Mouse (Mus musculus) embryonic facial prominence, embryonic 11.5 days (tissue): ENCODE results near the gene Nckap5. TPM values are rescaled to one million over a fixed set of nuclear protein-coding genes. Genes with fewer than 3 reads are reported as not detected.

Source experiments
- ATAC-seq: fragments of 200-750 bp; cut with Nextera tagmentation; replicated peaks from 2 replicates; pipeline ENCODE4 v1.8.0; 2017; ENCODE audit warnings: low read depth; ENCODE audit not compliant: insufficient number of reproducible peaks, low FRiP score, low TSS enrichment
- DNase-seq: peaks from one replicate; pipeline ENCODE4 v3.0.0-alpha.2; 2015; ENCODE audit warnings: low spot score
- H3K27ac ChIP-seq: fragments of 300-500 bp; sonication (generic); replicated peaks from 2 replicates; pipeline ENCODE4 v1.5.1; 2014; ENCODE audit warnings: mild to moderate bottlenecking, low read depth, low read length, control low read depth
- H3K27me3 ChIP-seq: fragments of 300-500 bp; sonication (generic); 2 replicates; pipeline ENCODE4 v1.6.1; 2014; ENCODE audit warnings: mild to moderate bottlenecking, low read length, moderate library complexity, mixed read lengths; ENCODE audit not compliant: control insufficient read depth, insufficient read depth
- H3K36me3 ChIP-seq: fragments of 300-500 bp; sonication (generic); replicated peaks from 2 replicates; pipeline ENCODE4 v1.6.1; 2014; ENCODE audit warnings: low read depth, mild to moderate bottlenecking, low read length, moderate library complexity, mixed read lengths; ENCODE audit not compliant: control insufficient read depth, insufficient read depth
- H3K4me1 ChIP-seq: fragments of 300-500 bp; sonication (generic); 2 replicates; pipeline ENCODE4 v1.6.1; 2014; ENCODE audit warnings: low read length, mixed read lengths; ENCODE audit not compliant: control insufficient read depth, insufficient read depth
- H3K4me2 ChIP-seq: fragments of 300-500 bp; sonication (generic); 2 replicates; pipeline ENCODE4 v1.6.1; 2014; ENCODE audit warnings: low read depth, mild to moderate bottlenecking, control low read depth, low read length, moderate library complexity
- H3K4me3 ChIP-seq: fragments of 300-500 bp; sonication (generic); 2 replicates; pipeline ENCODE4 v1.5.1; 2014; ENCODE audit warnings: low read depth, low read length, control low read depth
- H3K9ac ChIP-seq: fragments of 300-500 bp; sonication (generic); replicated peaks from 2 replicates; pipeline ENCODE4 v1.6.1; 2014; ENCODE audit warnings: mild to moderate bottlenecking, control low read depth, low read length
- H3K9me3 ChIP-seq: fragments of 300-500 bp; sonication (generic); replicated peaks from 2 replicates; pipeline ENCODE4 v1.6.1; 2016; ENCODE audit warnings: mild to moderate bottlenecking, low read length, inconsistent platforms, mixed read lengths; ENCODE audit not compliant: control insufficient read depth
- WGBS: fragments of 180-500 bp; shearing (Covaris S2); extraction: QIAGEN DNeasy Blood & Tissue Kit; methylation state at CpG from one replicate; pipeline ENCODE4 v1.1.7; 2014; 5-methylcytosine and 5-hydroxymethylcytosine counted together
- polyA plus RNA-seq: library from polyadenylated mRNA; unstranded; fragments of >200 nt; fragmentation: Nextera tagmentation; extraction: Ambion mirVana; gene quantifications from 2 replicates; pipeline ENCODE4 v1.2.1, GENCODE M21; 2014

The Nckap5 gene
- polyA plus RNA-seq, 1 experiment from 2014 or later, result 5.7 TPM

GRCm38 (mm10) chr1:126573714-126574113 lies 256.9 kb downstream of the Nckap5 start:
- 73% methylated on average over 3 of the region's 3 CpGs for WGBS
- DNase-seq (no peak), ATAC-seq (no peak)
- no peaks in the 10 kb centered on the region for H3K36me3 ChIP-seq
- no peaks in the 10 kb centered on the region for H3K27me3 ChIP-seq
- H3K4me1 ChIP-seq, result no peaks in the 10 kb centered on the region
- no peaks in the 10 kb centered on the region for H3K9me3 ChIP-seq
- H3K27ac ChIP-seq, result no peak overlapping the region
- no peak overlapping the region for H3K9ac ChIP-seq
- no peak overlapping the region for H3K4me3 ChIP-seq
- H3K4me2 ChIP-seq, result no peak overlapping the region

- Histone ChIP-seq H3K9me3 (no peaks in the 10 kb centered on the region), H3K36me3 (no peaks in the 10 kb centered on the region), H3K27me3 (no peaks in the 10 kb centered on the region), H3K4me2 (no peak overlapping the region), H3K4me1 (no peaks in the 10 kb centered on the region), H3K27ac (no peak overlapping the region), H3K9ac (no peak overlapping the region), H3K4me3 (no peak overlapping the region)
- ATAC-seq (no peak), DNase-seq (no peak)
- 86% methylated on average over 2 of the region's 2 CpGs for WGBS
These were observed 257.5 kb downstream of the Nckap5 start for GRCm38 (mm10) chr1:126573097-126573496.

- no peaks in the 10 kb centered on the region for H3K27me3 ChIP-seq
- ATAC-seq (no peak), DNase-seq (no peak)
- 83% methylated on average over 6 of the region's 6 CpGs for WGBS
- no peaks in the 10 kb centered on the region for H3K9me3 ChIP-seq
- H3K9ac ChIP-seq, result no peak overlapping the region
- H3K4me3 ChIP-seq, result no peak overlapping the region
- H3K4me2 ChIP-seq, result no peak overlapping the region
- no peak overlapping the region for H3K27ac ChIP-seq
- no peaks in the 10 kb centered on the region for H3K4me1 ChIP-seq
- no peaks in the 10 kb centered on the region for H3K36me3 ChIP-seq
These were observed 260.9 kb downstream of the Nckap5 start for GRCm38 (mm10) chr1:126569611-126570238.

- no peak for ATAC-seq
These were observed 261.9 kb downstream of the Nckap5 start for GRCm38 (mm10) chr1:126568520-126569197.

GRCm38 (mm10) chr1:126565151-126565725 lies 265.4 kb downstream of the Nckap5 start:
- Histone ChIP-seq H3K9ac (no peak overlapping the region), H3K27me3 (no peaks in the 10 kb centered on the region), H3K9me3 (no peaks in the 10 kb centered on the region), H3K27ac (no peak overlapping the region), H3K4me3 (no peak overlapping the region), H3K4me2 (no peak overlapping the region), H3K4me1 (no peaks in the 10 kb centered on the region), H3K36me3 (no peaks in the 10 kb centered on the region)
- no peak for DNase-seq
- no peak for ATAC-seq
- WGBS, result 43% methylated on average over 3 of the region's 3 CpGs

More at GRCm38 (mm10) chr1:126568520-126569197, 261.9 kb downstream of the Nckap5 start:
- Histone ChIP-seq H3K9ac (no peak overlapping the region), H3K27ac (no peak overlapping the region), H3K4me3 (no peak overlapping the region), H3K36me3 (no peaks in the 10 kb centered on the region), H3K27me3 (no peaks in the 10 kb centered on the region), H3K4me2 (no peak overlapping the region), H3K4me1 (no peaks in the 10 kb centered on the region), H3K9me3 (no peaks in the 10 kb centered on the region)
- DNase-seq, result peak; percentile 59
- WGBS, result 88% methylated on average over 8 of the region's 8 CpGs

GRCm38 (mm10) chr1:126560931-126561330 lies 269.7 kb downstream of the Nckap5 start:
- no peak overlapping the region for H3K4me2 ChIP-seq
- ATAC-seq, result peak; percentile 73; the same call in 1 of the 2 replicates
- peak; percentile 73 for DNase-seq

GRCm38 (mm10) chr1:126557791-126558294 lies 272.8 kb downstream of the Nckap5 start:
- ATAC-seq, result no peak
- 89% methylated on average over 12 of the region's 12 CpGs for WGBS
- Histone ChIP-seq H3K27ac (no peak overlapping the region), H3K27me3 (no peaks in the 10 kb centered on the region), H3K36me3 (no peaks in the 10 kb centered on the region), H3K4me2 (no peak overlapping the region), H3K4me3 (no peak overlapping the region), H3K9ac (no peak overlapping the region), H3K4me1 (no peaks in the 10 kb centered on the region), H3K9me3 (no peaks in the 10 kb centered on the region)
- DNase-seq, result no peak

More at GRCm38 (mm10) chr1:126560931-126561330, 269.7 kb downstream of the Nckap5 start:
- Histone ChIP-seq H3K4me1 (no peaks in the 10 kb centered on the region), H3K9me3 (no peaks in the 10 kb centered on the region), H3K27ac (no peak overlapping the region), H3K36me3 (no peaks in the 10 kb centered on the region), H3K4me3 (no peak overlapping the region), H3K27me3 (no peaks in the 10 kb centered on the region), H3K9ac (no peak overlapping the region)
- 42% methylated on average over 7 of the region's 7 CpGs for WGBS

GRCm38 (mm10) chr1:126547979-126548378 lies 282.6 kb downstream of the Nckap5 start:
- no peak overlapping the region for H3K4me3 ChIP-seq
- ATAC-seq, result no peak
- H3K9ac ChIP-seq, result no peak overlapping the region
- WGBS, result 73% methylated on average over 7 of the region's 7 CpGs
- no peak for DNase-seq
- H3K4me2 ChIP-seq, result no peak overlapping the region
- H3K27me3 ChIP-seq, result no peaks in the 10 kb centered on the region
- H3K36me3 ChIP-seq, result no peaks in the 10 kb centered on the region
- H3K4me1 ChIP-seq, result no peaks in the 10 kb centered on the region
- no peaks in the 10 kb centered on the region for H3K9me3 ChIP-seq
- no peak overlapping the region for H3K27ac ChIP-seq
